In genomic region chr8:90892579-90892919, GRCm38 (mm10) we compare ENCODE assay signal across 11 mouse cellular contexts.
DNase-seq lines count a peak whose midpoint lies in the region; TF ChIP-seq lines count a peak whose summit lies in the region.
"Had no signal": no experiment of that assay in that cellular context is flagged by ENCODE, and none has a peak within 500 bp of the region (broad histone marks: within the 10 kb centered on the region; RNA-seq: fewer than 3 reads in every experiment).

No protein-coding gene starts in this region.

- no peak for DNase-seq in left cerebral cortex, adult 2 months (ENCODE audit: extremely low spot score in 1 of 2, low spot score in 2 of 2)
- DNase-seq in left cerebral cortex, postnatal 4 days: no peak
- DNase-seq in gonadal fat pad, adult 2 months (ENCODE audit: low read depth): peak; percentile 87
- peak; percentile 22 to 29 for DNase-seq in kidney, postnatal 4 days
- DNase-seq in adipocyte (ENCODE audit: low spot score): no peak
- no peak for DNase-seq in yolk sac, embryonic 10.5 days (ENCODE audit: low spot score)

- peaks cover 18% of the 10 kb centered on the region for H3K36me3 ChIP-seq in small intestine, adult 2 months (ENCODE audit: control insufficient read depth, insufficient read depth, low read length)
- H3K36me3 ChIP-seq: heart, embryonic 15.5 days had no signal

- TF ChIP-seq POLR2A in small intestine, adult 2 months (IDR thresholded peaks at IDR 0.05; ENCODE audit: low read depth, low read length): no peak

- H3K27ac ChIP-seq in left cerebral cortex, adult 2 months: 0 out of 2 replicates have a peak overlapping the region, but pooled peaks have one; percentile 24
- peak overlapping the region; percentile 10; the same call in 1 of the 2 replicates for H3K27ac ChIP-seq in small intestine, adult 2 months (ENCODE audit: insufficient read depth, low read depth, low read length)
- H3K27ac ChIP-seq: embryonic facial prominence, embryonic 15.5 days; heart, embryonic 15.5 days; hindbrain, postnatal 0 days had no signal

- WGBS in small intestine, adult 2 months: 33% methylated on average over 5 of the region's 5 CpGs

- no peak overlapping the region for H3K4me3 ChIP-seq in left cerebral cortex, adult 2 months
- 0 out of 2 replicates have a peak overlapping the region, but pooled peaks have one; percentile 2 for H3K4me3 ChIP-seq in small intestine, adult 2 months (ENCODE audit: low read depth, low read length)
- H3K4me3 ChIP-seq: embryonic facial prominence, embryonic 15.5 days; heart, embryonic 15.5 days; myocyte had no signal

- no peaks in the 10 kb centered on the region for H3K27me3 ChIP-seq in small intestine, adult 2 months (ENCODE audit: control insufficient read depth, insufficient read depth, low read length)
- H3K27me3 ChIP-seq: embryonic facial prominence, embryonic 15.5 days; heart, embryonic 15.5 days had no signal

- no peak for TF ChIP-seq CTCF in left cerebral cortex, adult 2 months (IDR thresholded peaks at IDR 0.05)
- no peak for TF ChIP-seq CTCF in small intestine, adult 2 months (IDR thresholded peaks at IDR 0.05; ENCODE audit: extremely low read depth, insufficient read length, insufficient replicate concordance, low read depth, low read length)

- H3K4me1 ChIP-seq in small intestine, adult 2 months (ENCODE audit: control insufficient read depth, insufficient read depth, insufficient read length, low read length): no peaks in the 10 kb centered on the region; the same call in 1 of the 2 replicates

- intact Hi-C loops in left cerebral cortex, adult 2 months (cut with DNase I): no loop called here
- intact Hi-C loops in left cerebral cortex, postnatal 4 days (cut with DNase I): no loop called here

Comparison
In these comparisons a context has a peak if more than half of its experiments do, and no peak if none do; other contexts are left out.
1. DNase-seq: peak in gonadal fat pad, adult 2 months (single experiment) and kidney, postnatal 4 days (2 of 2); none in left cerebral cortex, adult 2 months (0 of 2), left cerebral cortex, postnatal 4 days (single experiment), adipocyte (single experiment) and yolk sac, embryonic 10.5 days (single experiment).